Mouse (Mus musculus) ES-Bruce4 (cell line): ENCODE results near the gene Rtn1.

ENCODE experiments used
- CTCF ChIP-seq: IDR thresholded peaks from one replicate; pipeline ENCODE4 v1.8.1; 2011; ENCODE audit warnings: low read depth, low read length
- POLR2A ChIP-seq: IDR thresholded peaks from one replicate; pipeline ENCODE4 v1.8.1; 2011; ENCODE audit warnings: low read length; ENCODE audit not compliant: insufficient read depth

GRCm38 (mm10) chr12:72373916-72374615 is 34.8 kb downstream of the Rtn1 start:
- TF ChIP-seq CTCF, result no peak
- TF ChIP-seq POLR2A, result no peak
